Mouse (Mus musculus): ENCODE results near the gene Cdh22. TPM values are rescaled to one million over a fixed set of nuclear protein-coding genes. Genes with fewer than 3 reads are reported as not detected.

Gene Cdh22
- polyA plus RNA-seq, 1 experiment, result 1.5 TPM

DNA sequence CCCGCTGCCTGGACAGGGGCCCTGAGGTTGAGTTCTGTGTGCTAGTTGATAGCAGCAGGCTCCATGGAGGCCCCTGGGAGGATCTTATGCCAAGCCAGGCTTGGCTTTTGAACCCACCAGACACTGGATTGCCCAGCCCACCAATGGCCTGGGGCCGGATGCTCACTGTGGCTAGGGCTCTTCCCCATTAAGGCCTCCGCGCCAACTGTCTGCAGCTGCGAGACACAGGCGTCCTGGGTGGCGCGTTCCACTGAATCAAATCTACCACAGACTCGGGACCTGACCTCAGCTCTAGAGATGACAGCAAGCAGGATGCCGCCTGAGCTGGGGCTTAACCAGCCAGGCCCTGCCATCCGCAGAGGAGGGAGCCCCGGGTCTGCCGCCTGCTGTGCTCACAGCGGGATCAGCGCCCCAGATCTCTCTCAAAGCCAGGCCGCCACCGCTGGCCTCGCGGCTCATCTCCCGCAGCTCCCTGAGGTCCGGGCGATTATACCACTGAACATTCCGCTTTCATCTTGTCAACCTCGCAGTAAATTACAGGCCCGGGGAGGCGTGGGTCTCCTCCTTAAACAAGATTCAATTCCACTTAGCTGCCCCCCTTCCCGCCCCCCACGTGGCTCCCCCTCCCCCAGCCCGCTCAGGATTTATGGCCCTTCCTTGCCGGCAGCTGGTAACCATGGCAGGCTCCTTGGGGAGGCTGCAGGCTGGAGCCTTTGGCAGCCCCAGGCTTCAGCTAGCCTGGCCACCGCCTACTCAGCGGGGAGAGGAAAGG lies 39.1 kb downstream of the Cdh22 start:
- H3K4me3 ChIP-seq, result no peak overlapping the region
- H3K27me3 ChIP-seq (ENCODE audit: control insufficient read depth, insufficient read depth, insufficient read length), result peaks cover 77% of the 10 kb centered on the region
- no peaks in the 10 kb centered on the region for H3K79me2 ChIP-seq (ENCODE audit: control insufficient read depth, insufficient read depth)
- H3ac ChIP-seq (ENCODE audit: control insufficient read depth, insufficient read length), result no peak overlapping the region
- no peak overlapping the region for H3K4me2 ChIP-seq (ENCODE audit: low read depth)
- TF ChIP-seq MYOD1 (IDR thresholded peaks at IDR 0.05; ENCODE audit: control insufficient read depth in 1 of 3, insufficient read length in 2 of 3, low read depth in 2 of 3), result no peak
- TF ChIP-seq SRF (IDR thresholded peaks at IDR 0.05; ENCODE audit: control insufficient read depth, insufficient read length, low read depth), result no peak
- no peak for TF ChIP-seq TCF3 (IDR thresholded peaks at IDR 0.05; ENCODE audit: insufficient read length, low read depth)
- no peak for TF ChIP-seq E2F4 (IDR thresholded peaks at IDR 0.05; ENCODE audit: insufficient read depth)
- no peak for TF ChIP-seq POLR2AphosphoS2 (IDR thresholded peaks at IDR 0.05; ENCODE audit: insufficient read length, low read depth)
- no peak for TF ChIP-seq USF1 (IDR thresholded peaks at IDR 0.05; ENCODE audit: low read depth)
- no peak for TF ChIP-seq TCF12 (IDR thresholded peaks at IDR 0.05; ENCODE audit: insufficient read depth, poor library complexity, severe bottlenecking)
- TF ChIP-seq REST (IDR thresholded peaks at IDR 0.05; ENCODE audit: insufficient read depth, insufficient read length), result no peak
- TF ChIP-seq MYOG (IDR thresholded peaks at IDR 0.05; ENCODE audit: control insufficient read depth in 1 of 3, insufficient read depth in 1 of 3, insufficient read length in 2 of 3, low read depth in 2 of 3), result no peak
- no peak for TF ChIP-seq POLR2A (IDR thresholded peaks at IDR 0.05; ENCODE audit: insufficient read length, low read depth)
- no peak for TF ChIP-seq MAX (IDR thresholded peaks at IDR 0.05; ENCODE audit: low read depth)
- TF ChIP-seq CEBPB (IDR thresholded peaks at IDR 0.05; ENCODE audit: insufficient read depth, poor library complexity, severe bottlenecking), result no peak
- no peaks in the 10 kb centered on the region for H3K36me3 ChIP-seq (ENCODE audit: control insufficient read depth, insufficient read depth)

- H3K36me3 ChIP-seq (ENCODE audit: control insufficient read depth, insufficient read depth), result no peaks in the 10 kb centered on the region
- peaks cover 53% of the 10 kb centered on the region for H3K27me3 ChIP-seq (ENCODE audit: control insufficient read depth, insufficient read depth, insufficient read length)
- H3K79me2 ChIP-seq (ENCODE audit: control insufficient read depth, insufficient read depth), result no peaks in the 10 kb centered on the region
- no peak overlapping the region for H3K4me3 ChIP-seq
- H3ac ChIP-seq (ENCODE audit: control insufficient read depth, insufficient read length), result no peak overlapping the region
- no peak for TF ChIP-seq CEBPB (IDR thresholded peaks at IDR 0.05; ENCODE audit: insufficient read depth, poor library complexity, severe bottlenecking)
- no peak for TF ChIP-seq SRF (IDR thresholded peaks at IDR 0.05; ENCODE audit: control insufficient read depth, insufficient read length, low read depth)
- no peak for TF ChIP-seq USF1 (IDR thresholded peaks at IDR 0.05; ENCODE audit: low read depth)
- no peak for TF ChIP-seq E2F4 (IDR thresholded peaks at IDR 0.05; ENCODE audit: insufficient read depth)
- no peak for TF ChIP-seq POLR2AphosphoS2 (IDR thresholded peaks at IDR 0.05; ENCODE audit: insufficient read length, low read depth)
- no peak for TF ChIP-seq TCF3 (IDR thresholded peaks at IDR 0.05; ENCODE audit: insufficient read length, low read depth)
- no peak for TF ChIP-seq POLR2A (IDR thresholded peaks at IDR 0.05; ENCODE audit: insufficient read length, low read depth)
- no peak for TF ChIP-seq MYOG (IDR thresholded peaks at IDR 0.05; ENCODE audit: control insufficient read depth in 1 of 3, insufficient read depth in 1 of 3, insufficient read length in 2 of 3, low read depth in 2 of 3)
- no peak for TF ChIP-seq REST (IDR thresholded peaks at IDR 0.05; ENCODE audit: insufficient read depth, insufficient read length)
- no peak for TF ChIP-seq TCF12 (IDR thresholded peaks at IDR 0.05; ENCODE audit: insufficient read depth, poor library complexity, severe bottlenecking)
- no peak overlapping the region for H3K4me2 ChIP-seq (ENCODE audit: low read depth)
These were observed 43.2 kb downstream of the Cdh22 start for GRCm38 (mm10) chr2:165191483-165191882.

- Histone ChIP-seq H3K27me3 (ENCODE audit: control insufficient read depth, insufficient read depth, insufficient read length) (peaks cover 42% of the 10 kb centered on the region), H3K79me2 (ENCODE audit: control insufficient read depth, insufficient read depth) (no peaks in the 10 kb centered on the region), H3ac (ENCODE audit: control insufficient read depth, insufficient read length) (no peak overlapping the region), H3K4me3 (no peak overlapping the region), H3K36me3 (ENCODE audit: control insufficient read depth, insufficient read depth) (no peaks in the 10 kb centered on the region), H3K4me2 (ENCODE audit: low read depth) (no peak overlapping the region)
- TF ChIP-seq MYOG (IDR thresholded peaks at IDR 0.05; ENCODE audit: control insufficient read depth in 1 of 3, insufficient read depth in 1 of 3, insufficient read length in 2 of 3, low read depth in 2 of 3), result no peak
- TF ChIP-seq TCF12 (IDR thresholded peaks at IDR 0.05; ENCODE audit: insufficient read depth, poor library complexity, severe bottlenecking), result no peak
- no peak for TF ChIP-seq POLR2AphosphoS2 (IDR thresholded peaks at IDR 0.05; ENCODE audit: insufficient read length, low read depth)
- no peak for TF ChIP-seq USF1 (IDR thresholded peaks at IDR 0.05; ENCODE audit: low read depth)
- TF ChIP-seq SRF (IDR thresholded peaks at IDR 0.05; ENCODE audit: control insufficient read depth, insufficient read length, low read depth), result no peak
- no peak for TF ChIP-seq E2F4 (IDR thresholded peaks at IDR 0.05; ENCODE audit: insufficient read depth)
- TF ChIP-seq TCF3 (IDR thresholded peaks at IDR 0.05; ENCODE audit: insufficient read length, low read depth), result no peak
- TF ChIP-seq POLR2A (IDR thresholded peaks at IDR 0.05; ENCODE audit: insufficient read length, low read depth), result no peak
- no peak for TF ChIP-seq MAX (IDR thresholded peaks at IDR 0.05; ENCODE audit: low read depth)
- no peak for TF ChIP-seq CEBPB (IDR thresholded peaks at IDR 0.05; ENCODE audit: insufficient read depth, poor library complexity, severe bottlenecking)
- no peak for TF ChIP-seq REST (IDR thresholded peaks at IDR 0.05; ENCODE audit: insufficient read depth, insufficient read length)
- TF ChIP-seq MYOD1 (IDR thresholded peaks at IDR 0.05; ENCODE audit: control insufficient read depth in 1 of 3, insufficient read length in 2 of 3, low read depth in 2 of 3), result no peak
These were observed 45.1 kb downstream of the Cdh22 start for GRCm38 (mm10) chr2:165189546-165189945.

GRCm38 (mm10) chr2:165187648-165188380 lies 46.8 kb downstream of the Cdh22 start:
- no peak overlapping the region for H3K4me3 ChIP-seq
- H3K79me2 ChIP-seq (ENCODE audit: control insufficient read depth, insufficient read depth), result no peaks in the 10 kb centered on the region
- no peak for TF ChIP-seq TCF3 (IDR thresholded peaks at IDR 0.05; ENCODE audit: insufficient read length, low read depth)
- no peak for TF ChIP-seq SRF (IDR thresholded peaks at IDR 0.05; ENCODE audit: control insufficient read depth, insufficient read length, low read depth)
- no peak for TF ChIP-seq E2F4 (IDR thresholded peaks at IDR 0.05; ENCODE audit: insufficient read depth)
- TF ChIP-seq TCF12 (IDR thresholded peaks at IDR 0.05; ENCODE audit: insufficient read depth, poor library complexity, severe bottlenecking), result no peak
- no peak for TF ChIP-seq MAX (IDR thresholded peaks at IDR 0.05; ENCODE audit: low read depth)
- TF ChIP-seq REST (IDR thresholded peaks at IDR 0.05; ENCODE audit: insufficient read depth, insufficient read length), result no peak
- TF ChIP-seq MYOG (IDR thresholded peaks at IDR 0.05; ENCODE audit: control insufficient read depth in 1 of 3, insufficient read depth in 1 of 3, insufficient read length in 2 of 3, low read depth in 2 of 3), result no peak
- no peak for TF ChIP-seq POLR2A (IDR thresholded peaks at IDR 0.05; ENCODE audit: insufficient read length, low read depth)
- no peak for TF ChIP-seq CEBPB (IDR thresholded peaks at IDR 0.05; ENCODE audit: insufficient read depth, poor library complexity, severe bottlenecking)
- TF ChIP-seq MYOD1 (IDR thresholded peaks at IDR 0.05; ENCODE audit: control insufficient read depth in 1 of 3, insufficient read length in 2 of 3, low read depth in 2 of 3), result no peak
- TF ChIP-seq USF1 (IDR thresholded peaks at IDR 0.05; ENCODE audit: low read depth), result no peak
- no peak for TF ChIP-seq POLR2AphosphoS2 (IDR thresholded peaks at IDR 0.05; ENCODE audit: insufficient read length, low read depth)
- H3ac ChIP-seq (ENCODE audit: control insufficient read depth, insufficient read length), result no peak overlapping the region
- H3K27me3 ChIP-seq (ENCODE audit: control insufficient read depth, insufficient read depth, insufficient read length), result peaks cover 45% of the 10 kb centered on the region
- H3K4me2 ChIP-seq (ENCODE audit: low read depth), result no peak overlapping the region
- H3K36me3 ChIP-seq (ENCODE audit: control insufficient read depth, insufficient read depth), result no peaks in the 10 kb centered on the region

Measured in myocyte (in vitro differentiated cells).